Mouse (Mus musculus): Measurements from ENCODE around the gene Slit1.

DNA sequence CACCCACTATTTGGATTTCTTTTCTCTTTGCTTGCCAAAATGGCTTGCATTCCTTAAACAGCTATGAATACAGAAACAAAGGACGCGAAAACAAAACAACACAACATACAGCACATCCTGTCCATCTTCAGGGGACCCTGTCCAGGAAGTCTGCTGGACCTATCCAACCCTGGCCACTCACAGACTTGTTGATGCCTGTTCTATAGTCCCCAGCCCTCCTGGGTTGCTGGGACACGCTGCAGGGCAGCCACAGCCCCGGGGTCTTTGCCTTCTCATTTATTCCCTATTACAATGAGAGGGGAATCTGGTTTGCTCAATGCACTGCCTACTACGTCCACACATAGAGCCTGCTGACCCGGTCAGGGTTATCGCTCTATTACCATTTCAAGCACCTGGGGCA is 72.5 kb downstream of the Slit1 start:
- no peak for TF ChIP-seq CTCF (IDR thresholded peaks at IDR 0.05; ENCODE audit: low read depth)
- no peak for TF ChIP-seq EP300 (IDR thresholded peaks at IDR 0.05; ENCODE audit: low read depth)
